ENCODE assay signal across 15 mouse cellular contexts in genomic region chr17:84849031-84849405, GRCm38 (mm10).
"Had no signal": no experiment of that assay in that cellular context is flagged by ENCODE, and none has a peak within 500 bp of the region (broad histone marks: within the 10 kb centered on the region; RNA-seq: fewer than 3 reads in every experiment).

No protein-coding gene starts in this region.

- H3K4me3 ChIP-seq: kidney, embryonic 15.5 days; limb, embryonic 10.5 days; liver, embryonic 15.5 days; neural tube, embryonic 15.5 days had no signal

- DNase-seq: kidney, adult 2 months; kidney, postnatal 25 days; lung, adult 2 months; lung, postnatal 36 days; right cerebral cortex, postnatal 4 days; spleen, adult 18-20 months; thymus, adult 18-20 months; thymus, postnatal 14 days had no signal

- H3K27me3 ChIP-seq: kidney, embryonic 15.5 days; liver, embryonic 15.5 days; neural tube, embryonic 15.5 days had no signal

- H3K9ac ChIP-seq: kidney, embryonic 15.5 days; liver, embryonic 15.5 days; neural tube, embryonic 15.5 days had no signal

- H3K36me3 ChIP-seq: kidney, embryonic 15.5 days; limb, embryonic 10.5 days; liver, embryonic 15.5 days; neural tube, embryonic 15.5 days had no signal

- H3K9me3 ChIP-seq: kidney, embryonic 15.5 days; limb, embryonic 10.5 days; liver, embryonic 15.5 days; neural tube, embryonic 15.5 days had no signal

- H3K4me2 ChIP-seq: kidney, embryonic 15.5 days; liver, embryonic 11.5 days; liver, embryonic 15.5 days; neural tube, embryonic 15.5 days had no signal

- H3K27ac ChIP-seq: kidney, embryonic 15.5 days; limb, embryonic 10.5 days; liver, embryonic 15.5 days; neural tube, embryonic 15.5 days had no signal

- H3K4me1 ChIP-seq: kidney, embryonic 15.5 days; limb, embryonic 10.5 days; liver, embryonic 15.5 days had no signal

- ATAC-seq: intestine, embryonic 16.5 days; lung, postnatal 0 days had no signal
